Mouse (Mus musculus) hindbrain, embryonic 13.5 days (tissue): ENCODE results near the gene Nudc. TPM values are rescaled to one million over a fixed set of nuclear protein-coding genes. Genes with fewer than 3 reads are reported as not detected.

ENCODE experiments used
- ATAC-seq: fragments of 200-750 bp; cut with Nextera tagmentation; 2 replicates; pipeline ENCODE4 v1.8.0; 2017; ENCODE audit warnings: moderate TSS enrichment; ENCODE audit not compliant: low FRiP score
- H3K27ac ChIP-seq: fragments of 300-500 bp; sonication (generic); 2 replicates; pipeline ENCODE4 v1.5.1; 2015; ENCODE audit warnings: inconsistent platforms, mild to moderate bottlenecking, moderate library complexity
- H3K27me3 ChIP-seq: fragments of 300-500 bp; sonication (generic); 2 replicates; pipeline ENCODE4 v1.6.1; 2015; ENCODE audit warnings: mild to moderate bottlenecking, inconsistent platforms
- H3K36me3 ChIP-seq: fragments of 300-500 bp; sonication (generic); 2 replicates; pipeline ENCODE4 v1.6.1; 2015; ENCODE audit warnings: mild to moderate bottlenecking, inconsistent platforms
- H3K4me1 ChIP-seq: fragments of 300-500 bp; sonication (generic); replicated peaks from 2 replicates; pipeline ENCODE4 v1.6.1; 2015; ENCODE audit warnings: inconsistent platforms
- H3K4me2 ChIP-seq: fragments of 300-500 bp; sonication (generic); 2 replicates; pipeline ENCODE4 v1.6.1; 2015; ENCODE audit warnings: inconsistent platforms, mild to moderate bottlenecking, moderate library complexity
- H3K4me3 ChIP-seq: fragments of 300-500 bp; sonication (generic); 2 replicates; pipeline ENCODE4 v1.5.1; 2015; ENCODE audit warnings: mild to moderate bottlenecking, inconsistent platforms
- H3K9ac ChIP-seq: fragments of 300-500 bp; sonication (generic); 2 replicates; pipeline ENCODE4 v1.6.1; 2015; ENCODE audit warnings: mild to moderate bottlenecking, inconsistent platforms
- H3K9me3 ChIP-seq: fragments of 300-500 bp; sonication (generic); 2 replicates; pipeline ENCODE4 v1.6.1; 2016; ENCODE audit warnings: inconsistent platforms
- WGBS: fragments of 180-500 bp; shearing (Covaris S2); methylation state at CpG from one replicate; pipeline ENCODE4 v1.1.7; 2015; 5-methylcytosine and 5-hydroxymethylcytosine counted together
- polyA plus RNA-seq: library from polyadenylated mRNA; unstranded; fragments of >200 nt; fragmentation: Nextera tagmentation; extraction: Ambion mirVana; gene quantifications from 2 replicates; pipeline ENCODE4 v1.2.1, GENCODE M21; 2015

The Nudc gene
- 256 and 265 TPM in 2 replicates for polyA plus RNA-seq

GRCm38 (mm10) chr4:133545272-133546231 lies at the start of gene Nudc:
Gene Nudc, minus strand, starts transcription at chr4:133545996.
- WGBS = under 1% methylated on average over 72 of the region's 77 CpGs
- Histone ChIP-seq H3K36me3 (peaks cover 26% of the 10 kb centered on the region), H3K4me2 (peak within 1 kb of the TSS; percentile 84), H3K27me3 (0 out of 2 replicates have a peak, but pooled peaks cover 4% of the 10 kb centered on the region), H3K4me3 (peak within 1 kb of the TSS; percentile 93), H3K27ac (peak within 1 kb of the TSS; percentile 88), H3K4me1 (peaks cover 23% of the 10 kb centered on the region), H3K9ac (peak within 1 kb of the TSS; percentile 89), H3K9me3 (no peaks in the 10 kb centered on the region)
- peak; percentile 98 for ATAC-seq

DNA sequence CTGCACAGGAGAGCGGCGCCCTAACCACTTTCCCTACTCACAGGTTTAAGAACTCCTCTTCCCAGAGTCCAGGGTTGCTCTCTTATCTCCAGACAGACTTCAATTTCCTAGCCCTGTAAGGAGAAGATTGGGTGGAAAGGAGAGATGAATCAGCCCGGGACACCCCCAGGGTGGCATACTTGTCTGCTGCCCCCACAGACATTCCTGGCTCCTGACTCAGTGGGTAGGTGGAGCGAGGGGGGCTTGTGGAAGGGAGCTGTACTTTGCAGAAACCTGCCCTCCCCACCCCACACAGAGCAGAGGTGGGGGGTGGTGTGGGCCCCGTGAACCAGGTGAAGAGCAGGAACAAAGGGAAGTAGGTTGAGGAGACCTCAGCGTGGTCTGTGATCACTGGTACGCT lies 49.7 kb upstream of the Nudc start:
- H3K4me1 ChIP-seq = peaks cover 12% of the 10 kb centered on the region
- H3K4me3 ChIP-seq = no peak overlapping the region
- H3K4me2 ChIP-seq = no peak overlapping the region
- WGBS = 78% methylated on average over 7 of the region's 7 CpGs
- H3K9me3 ChIP-seq = no peaks in the 10 kb centered on the region
- H3K36me3 ChIP-seq = peaks cover 22% of the 10 kb centered on the region
- no peak overlapping the region for H3K9ac ChIP-seq
- no peak for ATAC-seq
- peaks cover 35% of the 10 kb centered on the region for H3K27me3 ChIP-seq
- no peak overlapping the region for H3K27ac ChIP-seq

- Histone ChIP-seq H3K27ac (no peak overlapping the region), H3K36me3 (peaks cover 52% of the 10 kb centered on the region), H3K4me3 (no peak overlapping the region), H3K4me2 (no peak overlapping the region), H3K4me1 (no peaks in the 10 kb centered on the region), H3K9ac (no peak overlapping the region), H3K9me3 (no peaks in the 10 kb centered on the region), H3K27me3 (peaks cover 6% of the 10 kb centered on the region)
- no peak for ATAC-seq
- 39% methylated on average over 7 of the region's 7 CpGs for WGBS
Observed at GRCm38 (mm10) chr4:133592570-133592969, 46.8 kb upstream of the Nudc start.

GRCm38 (mm10) chr4:133584059-133584951 lies 38.5 kb upstream of the Nudc start, which contains the start of gene Gpn2:
Gene Gpn2, plus strand, starts transcription at chr4:133584362.
- H3K4me2 ChIP-seq = peak within 1 kb of the TSS; percentile 98
- H3K36me3 ChIP-seq = peaks cover 66% of the 10 kb centered on the region
- peaks cover 30% of the 10 kb centered on the region for H3K4me1 ChIP-seq
- H3K27ac ChIP-seq = peak within 1 kb of the TSS; percentile 86
- peak within 1 kb of the TSS; percentile 90 for H3K9ac ChIP-seq
- peak; percentile 90 for ATAC-seq
- H3K9me3 ChIP-seq = no peaks in the 10 kb centered on the region
- H3K27me3 ChIP-seq = no peaks in the 10 kb centered on the region
- peak within 1 kb of the TSS; percentile 95 for H3K4me3 ChIP-seq
- 2% methylated on average over 62 of the region's 65 CpGs for WGBS

- Histone ChIP-seq H3K9ac (peak overlapping the region; percentile 90), H3K4me2 (peak overlapping the region; percentile 98), H3K4me1 (peaks cover 30% of the 10 kb centered on the region), H3K27ac (peak overlapping the region; percentile 86), H3K36me3 (peaks cover 66% of the 10 kb centered on the region), H3K9me3 (no peaks in the 10 kb centered on the region), H3K4me3 (peak overlapping the region; percentile 95), H3K27me3 (no peaks in the 10 kb centered on the region)
- 70% methylated on average over 6 of the region's 6 CpGs for WGBS
- peak; percentile 52 for ATAC-seq
Observed at GRCm38 (mm10) chr4:133583690-133584058, 37.9 kb upstream of the Nudc start.

DNA sequence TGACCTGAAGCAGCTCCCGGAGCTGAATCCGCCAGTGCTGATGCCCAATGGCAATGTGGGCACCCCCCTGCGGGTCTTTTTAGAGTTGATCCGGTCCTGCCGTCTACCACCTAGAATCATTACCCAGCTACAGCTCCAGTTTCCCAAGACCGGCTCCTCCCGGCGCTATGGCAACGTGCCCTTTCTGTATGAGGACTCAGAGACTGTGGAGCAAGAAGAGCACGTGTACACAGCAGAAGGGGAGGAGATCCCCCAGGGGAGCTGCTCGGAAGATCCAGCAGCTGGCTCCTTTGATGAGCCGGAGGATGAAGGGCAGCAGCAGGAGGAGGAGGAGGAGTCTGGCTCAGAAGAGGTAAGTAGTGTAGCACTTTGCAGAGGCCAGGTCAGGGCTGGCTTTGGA lies 32.2 kb upstream of the Nudc start:
- no peak for ATAC-seq
- no peak overlapping the region for H3K4me3 ChIP-seq
- WGBS = 67% methylated on average over 12 of the region's 12 CpGs
- H3K27ac ChIP-seq = no peak overlapping the region
- H3K27me3 ChIP-seq = no peaks in the 10 kb centered on the region
- no peak overlapping the region for H3K9ac ChIP-seq
- H3K4me2 ChIP-seq = no peak overlapping the region
- H3K36me3 ChIP-seq = peaks cover 46% of the 10 kb centered on the region
- H3K9me3 ChIP-seq = no peaks in the 10 kb centered on the region
- peaks cover 14% of the 10 kb centered on the region for H3K4me1 ChIP-seq

- H3K27ac ChIP-seq = peak overlapping the region; percentile 60; the same call in 1 of the 2 replicates
- H3K36me3 ChIP-seq = peaks cover 21% of the 10 kb centered on the region
- ATAC-seq = peak; percentile 70; the same call in 1 of the 2 replicates
- 1% methylated on average over 35 of the region's 41 CpGs for WGBS
- H3K9me3 ChIP-seq = no peaks in the 10 kb centered on the region
- peak overlapping the region; percentile 91 for H3K4me2 ChIP-seq
- H3K4me1 ChIP-seq = peaks cover 14% of the 10 kb centered on the region
- peak overlapping the region; percentile 97 for H3K4me3 ChIP-seq
- H3K9ac ChIP-seq = peak overlapping the region; percentile 90
- H3K27me3 ChIP-seq = no peaks in the 10 kb centered on the region; the same call in 1 of the 2 replicates
Observed at GRCm38 (mm10) chr4:133574843-133575202, 29.0 kb upstream of the Nudc start.

DNA sequence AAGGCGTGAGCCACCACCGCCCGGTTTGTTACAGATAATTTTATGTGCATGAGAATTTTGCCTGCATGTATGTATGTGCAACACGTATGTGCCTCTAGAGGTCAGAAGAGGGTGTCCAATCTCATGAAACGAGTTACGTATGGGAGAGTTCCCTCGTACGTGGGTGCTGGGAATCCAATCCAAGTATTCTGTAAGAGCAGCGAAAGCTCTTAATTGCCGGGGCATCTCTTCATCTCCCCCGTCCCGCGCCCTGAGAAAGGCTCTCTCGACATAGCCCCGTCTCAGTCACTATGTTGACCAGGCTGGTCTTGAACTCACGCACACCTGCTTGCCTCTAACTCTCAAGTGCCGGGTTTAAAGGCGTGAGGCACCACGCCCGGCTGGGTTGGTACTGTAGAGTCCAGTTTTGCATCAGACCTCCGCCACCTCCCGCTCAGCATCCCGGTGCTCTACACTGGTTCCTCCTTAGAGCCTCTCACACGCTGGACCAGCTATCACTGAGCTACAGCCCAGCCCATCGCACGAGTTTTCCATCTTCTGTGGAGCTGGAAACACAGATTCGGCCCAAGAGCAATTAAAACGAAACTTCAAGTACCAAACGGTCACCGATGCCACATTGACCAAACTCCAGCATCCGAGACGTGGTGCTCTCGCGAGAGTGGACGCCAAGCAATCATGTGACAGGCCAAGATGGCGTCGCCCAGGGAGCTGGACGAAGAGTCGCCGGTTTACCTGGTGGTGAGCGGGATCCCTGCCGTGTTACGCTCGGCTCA lies 28.5 kb upstream of the Nudc start, which contains the start of gene Gpatch3:
TSS of gene Gpatch3 (plus strand) at position 676 of the 773 bp plus-strand sequence.
- 7% methylated on average over 44 of the region's 44 CpGs for WGBS
- peak within 1 kb of the TSS; percentile 90 for H3K9ac ChIP-seq
- H3K36me3 ChIP-seq = peaks cover 15% of the 10 kb centered on the region
- H3K4me2 ChIP-seq = peak within 1 kb of the TSS; percentile 91
- H3K27ac ChIP-seq = peak within 1 kb of the TSS; percentile 87
- H3K4me1 ChIP-seq = peaks cover 14% of the 10 kb centered on the region
- H3K9me3 ChIP-seq = no peaks in the 10 kb centered on the region
- H3K27me3 ChIP-seq = no peaks in the 10 kb centered on the region; the same call in 1 of the 2 replicates
- peak within 1 kb of the TSS; percentile 97 for H3K4me3 ChIP-seq
- peak; percentile 90 for ATAC-seq

DNA sequence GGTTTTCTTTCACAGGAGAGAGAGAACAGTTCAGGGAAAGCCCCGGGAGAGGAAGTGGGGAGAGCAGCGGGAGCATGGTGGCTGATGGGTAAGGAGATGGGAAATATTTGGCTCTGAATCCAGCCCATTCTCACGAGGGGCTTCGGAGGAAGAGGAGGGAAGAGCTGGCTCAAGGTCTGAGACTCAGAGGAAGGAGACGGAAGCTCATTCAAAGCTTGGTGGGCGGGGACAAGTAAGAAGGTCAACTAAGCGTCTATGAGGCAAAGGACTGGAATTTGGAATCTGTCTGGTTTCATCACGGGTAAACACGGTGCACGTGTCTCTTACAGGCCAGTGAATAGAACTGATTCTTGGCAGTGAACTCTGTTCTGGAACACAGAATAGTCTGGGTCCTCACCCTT lies 24.3 kb upstream of the Nudc start:
- 63% methylated on average over 10 of the region's 10 CpGs for WGBS
- no peak overlapping the region for H3K27ac ChIP-seq
- H3K4me1 ChIP-seq = peaks cover 1% of the 10 kb centered on the region
- no peak overlapping the region for H3K4me2 ChIP-seq
- no peaks in the 10 kb centered on the region for H3K9me3 ChIP-seq
- no peak overlapping the region for H3K4me3 ChIP-seq
- no peaks in the 10 kb centered on the region for H3K36me3 ChIP-seq
- H3K9ac ChIP-seq = peak overlapping the region; percentile 21; the same call in 1 of the 2 replicates
- H3K27me3 ChIP-seq = no peaks in the 10 kb centered on the region; the same call in 1 of the 2 replicates
- no peak for ATAC-seq

GRCm38 (mm10) chr4:133569291-133570065 lies 23.7 kb upstream of the Nudc start:
- ATAC-seq = no peak
- no peaks in the 10 kb centered on the region for H3K9me3 ChIP-seq
- H3K4me3 ChIP-seq = no peak overlapping the region
- H3K9ac ChIP-seq = peak overlapping the region; percentile 21; the same call in 1 of the 2 replicates
- 78% methylated on average over 10 of the region's 10 CpGs for WGBS
- no peaks in the 10 kb centered on the region; the same call in 1 of the 2 replicates for H3K27me3 ChIP-seq
- H3K36me3 ChIP-seq = no peaks in the 10 kb centered on the region
- no peak overlapping the region for H3K27ac ChIP-seq
- no peaks in the 10 kb centered on the region for H3K4me1 ChIP-seq
- no peak overlapping the region for H3K4me2 ChIP-seq

- no peak overlapping the region for H3K4me3 ChIP-seq
- 30% methylated on average over 8 of the region's 8 CpGs for WGBS
- no peak for ATAC-seq
Observed at GRCm38 (mm10) chr4:133567251-133567650, 21.5 kb upstream of the Nudc start.

More at GRCm38 (mm10) chr4:133567251-133567650, 21.5 kb upstream of the Nudc start:
- Histone ChIP-seq H3K27me3 (no peaks in the 10 kb centered on the region; the same call in 1 of the 2 replicates), H3K36me3 (no peaks in the 10 kb centered on the region), H3K9ac (no peak overlapping the region), H3K4me2 (no peak overlapping the region), H3K9me3 (no peaks in the 10 kb centered on the region), H3K4me1 (no peaks in the 10 kb centered on the region), H3K27ac (no peak overlapping the region)
